Mouse (Mus musculus): ENCODE measurements at regions not wholly inside any gene's neighbourhood (a gene's known extent, or its start where the extent isn't known, plus 50 kb on each side); places are given as distances from the start of the nearest gene placed in this dataset.
"Not testable (repeated sequence)": the region's sequence is repeated elsewhere in the genome, so short reads cannot be mapped to it uniquely, and the experiment has no call there.

DNA sequence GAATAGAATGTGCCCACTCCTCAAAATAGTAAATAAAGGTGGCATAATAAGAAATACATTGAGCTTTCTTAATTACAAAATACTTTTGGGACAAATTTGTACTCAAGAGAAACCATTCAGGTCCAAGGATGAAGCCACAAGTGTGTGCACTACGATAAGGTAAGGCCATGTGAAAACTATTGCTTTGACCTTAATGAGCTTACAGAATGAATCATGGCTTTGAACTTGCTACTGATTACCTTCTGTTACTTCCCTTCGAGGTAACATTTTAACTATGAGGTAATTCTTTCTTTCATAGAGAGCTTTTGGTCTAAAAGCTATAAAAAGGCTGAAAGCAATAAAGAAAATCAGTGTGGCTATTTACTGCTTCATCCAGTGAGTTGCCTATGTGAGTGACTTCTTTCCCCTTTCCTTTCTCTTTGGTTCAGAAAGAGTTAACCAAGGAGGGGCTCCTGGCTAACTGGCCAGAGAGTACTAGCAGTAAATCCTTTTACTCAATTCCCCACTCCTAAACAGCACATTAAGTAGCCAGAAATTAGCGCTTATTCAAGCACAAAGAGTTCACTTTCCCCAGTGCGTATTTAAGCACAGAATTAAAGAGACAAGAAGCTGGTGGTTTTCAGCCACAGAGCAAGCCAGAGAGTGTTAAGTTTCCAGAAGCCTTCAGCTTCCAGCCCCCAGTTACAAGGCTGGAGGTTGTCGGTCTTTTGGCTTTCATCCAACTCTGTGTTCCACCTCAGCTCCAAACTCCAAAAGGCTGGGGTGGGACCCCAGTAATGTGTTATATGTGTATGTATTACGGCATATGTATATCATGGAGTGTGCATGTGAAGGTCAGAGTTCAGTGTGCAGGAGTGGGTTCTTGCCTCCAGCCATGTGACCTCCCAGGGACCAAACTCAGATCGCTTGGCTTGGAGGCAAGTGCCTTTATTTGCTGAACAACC lies 194.3 kb upstream of the Gm10131 start:
- no peak for DNase-seq (ENCODE audit: low spot score in 2 of 2)

DNA sequence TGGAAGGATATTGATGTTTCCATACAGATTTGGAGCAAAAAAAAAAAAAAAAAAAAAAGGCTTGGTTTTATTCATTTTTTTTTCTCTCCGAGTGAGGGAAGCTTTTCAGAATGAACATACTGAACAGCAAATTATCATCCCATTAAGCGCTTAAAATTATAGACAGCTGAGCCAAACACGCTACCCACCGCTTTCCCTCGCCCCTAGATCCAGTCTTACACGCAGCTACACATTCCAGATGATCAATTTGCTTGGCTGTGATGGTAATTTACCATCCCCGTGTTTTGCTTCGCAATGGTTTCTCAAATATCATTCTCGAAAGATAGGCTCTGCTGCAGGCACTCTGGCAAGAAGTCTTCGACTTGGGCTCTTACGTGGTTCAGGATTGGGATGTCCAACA lies 192.3 kb upstream of the Gm10131 start:
- DNase-seq (ENCODE audit: low spot score in 2 of 2), result no peak

DNA sequence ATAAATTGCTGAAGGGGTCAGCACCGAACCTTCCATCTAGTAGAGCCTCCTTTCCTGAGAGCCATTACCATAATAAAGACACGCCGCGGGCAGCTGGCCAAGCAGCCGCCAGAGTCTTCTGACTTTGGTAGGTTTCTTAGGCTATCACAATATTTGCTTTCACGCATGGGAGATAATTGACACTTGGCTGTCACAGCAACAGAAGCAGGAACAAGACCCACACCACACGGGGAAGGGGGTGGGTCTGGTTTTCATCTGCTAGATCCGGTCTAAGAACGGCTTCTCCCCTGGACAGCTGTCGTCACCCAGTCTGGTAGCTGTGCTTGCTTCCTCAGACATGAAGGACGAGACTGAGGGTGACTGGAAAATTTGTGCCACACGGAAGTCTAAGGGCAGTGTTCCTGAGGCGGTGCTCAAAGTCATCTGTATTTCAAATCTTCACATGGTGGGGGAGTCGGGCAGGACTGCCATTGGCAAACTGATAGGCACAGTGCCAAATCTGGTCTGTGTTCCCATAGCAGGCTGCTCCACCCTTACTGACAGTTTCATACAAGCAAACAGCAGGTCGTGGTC lies 188.9 kb upstream of the Gm10131 start:
- DNase-seq (ENCODE audit: low spot score in 2 of 2), result no peak

DNA sequence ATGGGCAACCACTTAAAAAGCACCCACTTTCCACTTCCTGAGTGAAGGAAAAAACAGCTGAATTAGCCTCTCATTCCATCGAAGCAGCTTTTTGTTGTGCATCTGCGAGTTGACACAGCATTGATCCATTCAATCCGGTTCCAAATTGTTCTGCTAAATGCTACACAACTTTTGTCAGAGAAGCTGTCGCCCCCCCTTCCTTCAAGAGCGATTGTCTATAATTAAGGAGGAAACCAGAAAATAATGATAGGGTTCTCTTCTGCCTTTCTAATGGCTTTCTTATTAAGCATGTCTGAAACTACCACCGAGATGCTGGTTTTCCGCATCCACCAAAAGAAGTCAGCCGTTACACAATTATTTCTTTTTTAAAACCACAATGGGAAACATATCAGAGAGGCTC lies 183.2 kb upstream of the Gm10131 start:
- no peak for DNase-seq (ENCODE audit: low spot score in 2 of 2)

DNA sequence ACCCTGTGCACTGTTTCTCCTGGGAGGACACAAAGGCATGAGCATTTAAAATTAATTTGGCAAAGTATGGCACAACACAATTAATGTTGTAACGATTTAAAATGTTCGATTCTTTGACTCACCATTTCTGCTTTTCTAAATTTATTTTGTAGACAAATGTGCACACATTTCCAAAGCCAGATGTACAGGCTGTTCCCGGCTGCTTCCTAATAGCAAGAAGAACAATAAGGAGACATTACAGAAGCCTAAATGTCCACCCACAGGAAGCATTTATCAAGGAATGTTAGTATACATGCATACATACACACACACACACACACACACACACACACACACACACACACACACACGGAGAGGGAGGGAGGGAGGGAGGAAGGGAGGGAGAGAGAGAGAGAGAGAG lies 179.1 kb upstream of the Gm10131 start:
- no peak for DNase-seq (ENCODE audit: low spot score in 2 of 2)

DNA sequence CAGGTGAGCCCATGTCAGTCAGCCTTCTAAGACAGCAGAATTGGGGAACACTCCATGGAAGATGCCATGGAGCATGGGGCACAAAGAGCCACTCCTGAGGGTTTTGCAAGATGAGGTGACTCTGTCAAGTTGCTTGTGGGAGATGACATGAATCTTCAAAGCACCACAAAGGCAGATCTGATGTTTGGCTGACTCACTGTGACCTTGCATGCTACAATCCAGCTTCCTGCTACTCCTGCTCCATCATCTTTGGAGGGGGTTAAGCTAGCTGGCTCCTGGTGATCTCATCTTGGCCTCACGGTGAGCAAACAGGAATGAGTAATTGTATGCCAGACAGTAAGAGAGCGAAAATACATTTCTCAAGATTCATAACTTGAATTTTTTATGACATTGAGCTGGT lies 176.3 kb upstream of the Gm10131 start:
- DNase-seq (ENCODE audit: low spot score in 2 of 2), result no peak

DNA sequence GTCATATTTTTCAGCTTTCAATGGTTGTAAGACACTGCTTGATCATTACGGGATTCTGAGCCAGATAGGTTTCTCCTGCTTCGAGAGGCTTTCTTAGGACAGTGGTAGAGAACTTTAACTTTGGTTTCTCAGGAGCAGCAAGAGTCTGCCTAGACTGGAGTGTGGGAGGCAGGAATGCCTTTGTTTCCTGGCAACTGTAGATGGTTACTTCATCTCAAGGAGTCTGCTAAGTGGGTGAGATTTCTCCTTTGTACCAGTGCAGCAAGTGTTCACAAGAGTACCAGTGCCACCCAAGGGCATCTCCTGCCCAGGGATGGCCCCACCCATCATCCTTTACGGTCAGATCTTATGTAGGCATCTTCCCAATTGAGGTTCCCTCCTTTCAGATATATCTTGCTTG lies 173.0 kb upstream of the Gm10131 start:
- DNase-seq (ENCODE audit: low spot score in 2 of 2), result no peak

DNA sequence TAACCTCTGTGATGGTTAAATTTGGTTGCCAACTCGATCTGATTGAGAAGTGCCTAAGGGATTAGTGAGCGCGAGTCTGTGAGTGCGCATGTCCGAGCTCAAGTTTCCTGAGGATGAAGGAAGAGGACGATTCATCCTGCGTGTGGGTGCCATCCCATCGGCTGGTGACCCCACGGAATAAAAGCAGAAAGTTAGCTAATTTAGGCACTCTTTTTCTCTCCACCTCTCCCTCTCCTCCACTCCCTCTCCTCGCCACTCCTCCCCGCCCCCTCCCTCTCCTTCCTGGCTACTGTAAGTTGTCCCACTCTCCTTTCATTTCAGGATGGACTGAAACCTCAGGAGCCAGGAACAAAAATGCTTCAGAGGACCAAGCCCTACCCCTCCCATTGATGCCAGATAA lies 168.9 kb upstream of the Gm10131 start:
- DNase-seq (ENCODE audit: low spot score in 2 of 2), result no peak

DNA sequence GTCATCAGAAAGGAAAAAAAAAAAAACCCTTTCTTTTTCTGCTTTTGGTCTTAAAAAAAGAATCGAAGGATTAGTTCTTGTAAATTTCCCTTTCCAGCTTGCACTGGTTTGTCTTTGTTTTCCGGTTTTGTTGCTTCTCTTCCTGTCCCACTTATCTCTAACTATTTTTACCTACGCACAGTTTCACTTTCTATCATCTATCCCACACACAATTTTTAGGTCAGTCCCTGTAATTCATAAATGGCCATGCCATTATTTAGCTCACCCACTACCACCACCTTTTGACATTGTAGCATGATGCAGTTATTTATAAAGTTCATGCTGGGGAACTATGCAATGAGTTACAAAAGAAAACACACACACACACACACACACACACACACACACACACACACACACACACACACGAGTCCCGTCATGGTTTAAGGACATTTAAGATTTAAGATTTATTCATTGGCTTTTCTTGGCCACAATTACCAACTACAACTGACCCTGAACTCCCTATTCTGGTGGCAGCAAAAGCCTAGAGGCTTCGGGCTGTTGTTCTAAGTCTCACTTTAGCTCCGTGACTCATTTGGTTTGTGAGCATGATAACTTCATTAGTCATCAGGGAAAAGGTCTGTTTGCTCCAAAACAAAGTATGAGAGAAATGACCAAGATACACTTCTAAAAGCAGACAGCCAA lies 164.6 kb upstream of the Gm10131 start:
- DNase-seq (ENCODE audit: low spot score in 2 of 2), result no peak

DNA sequence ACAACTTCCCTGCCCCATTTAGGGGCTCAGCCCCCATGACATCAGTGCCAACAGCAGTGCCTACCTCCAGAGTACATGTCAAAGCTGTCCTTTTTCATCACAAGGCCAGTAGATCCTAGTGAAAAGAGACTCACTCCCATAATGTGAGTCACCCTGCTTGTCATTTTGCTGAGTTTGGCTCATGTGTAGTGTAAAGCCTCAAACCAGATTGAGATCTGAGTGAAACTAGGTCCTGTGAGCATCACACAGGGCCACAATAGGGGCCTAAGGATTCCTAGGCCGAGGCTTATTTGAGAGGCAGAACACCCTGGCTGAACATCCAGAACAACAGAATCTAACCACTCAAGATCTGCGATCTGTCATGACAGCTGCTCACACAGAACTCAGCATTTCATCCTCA lies 163.3 kb upstream of the Gm10131 start:
- not testable (repeated sequence) for DNase-seq (ENCODE audit: low spot score in 2 of 2)

DNA sequence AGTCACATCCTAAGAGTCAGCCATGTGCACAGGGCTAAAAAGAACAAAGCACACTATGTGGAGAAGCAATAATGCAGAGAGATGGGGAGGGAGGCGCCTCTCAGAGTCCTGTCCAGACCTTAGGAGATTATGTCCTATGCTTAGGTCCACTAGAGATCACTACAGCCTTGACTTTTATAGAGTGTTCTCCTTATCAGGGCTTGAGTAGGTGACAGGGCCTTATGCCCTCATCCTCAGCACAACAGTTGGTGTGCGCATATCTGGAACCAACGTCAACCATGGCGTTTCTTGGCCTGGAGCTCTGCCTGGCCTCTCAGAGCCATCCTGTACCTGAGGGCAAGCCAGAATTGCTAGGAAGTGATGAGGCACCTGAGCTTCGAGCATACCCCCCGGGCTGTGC lies 162.6 kb upstream of the Gm10131 start:
- no peak for DNase-seq (ENCODE audit: low spot score in 2 of 2)

DNA sequence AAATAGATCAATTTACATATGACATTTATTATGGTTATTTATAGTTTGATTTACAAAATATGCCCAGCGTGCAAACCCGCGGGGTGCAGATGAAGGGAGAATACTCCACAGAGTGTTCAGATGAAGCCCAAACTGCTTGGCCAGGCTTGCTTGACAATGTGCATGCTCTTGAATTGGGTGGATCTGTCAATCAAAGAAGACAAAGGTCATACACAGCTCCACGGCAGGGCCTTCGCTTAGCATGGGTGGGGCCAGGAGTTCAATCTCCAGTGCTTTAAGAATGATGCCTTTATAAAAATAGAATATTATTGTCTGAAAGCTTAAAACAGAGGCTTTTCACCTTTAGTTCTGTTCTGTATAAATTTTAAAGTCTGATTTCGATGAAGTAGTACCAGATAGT lies 158.3 kb upstream of the Gm10131 start:
- no peak for DNase-seq (ENCODE audit: low spot score in 2 of 2)

DNA sequence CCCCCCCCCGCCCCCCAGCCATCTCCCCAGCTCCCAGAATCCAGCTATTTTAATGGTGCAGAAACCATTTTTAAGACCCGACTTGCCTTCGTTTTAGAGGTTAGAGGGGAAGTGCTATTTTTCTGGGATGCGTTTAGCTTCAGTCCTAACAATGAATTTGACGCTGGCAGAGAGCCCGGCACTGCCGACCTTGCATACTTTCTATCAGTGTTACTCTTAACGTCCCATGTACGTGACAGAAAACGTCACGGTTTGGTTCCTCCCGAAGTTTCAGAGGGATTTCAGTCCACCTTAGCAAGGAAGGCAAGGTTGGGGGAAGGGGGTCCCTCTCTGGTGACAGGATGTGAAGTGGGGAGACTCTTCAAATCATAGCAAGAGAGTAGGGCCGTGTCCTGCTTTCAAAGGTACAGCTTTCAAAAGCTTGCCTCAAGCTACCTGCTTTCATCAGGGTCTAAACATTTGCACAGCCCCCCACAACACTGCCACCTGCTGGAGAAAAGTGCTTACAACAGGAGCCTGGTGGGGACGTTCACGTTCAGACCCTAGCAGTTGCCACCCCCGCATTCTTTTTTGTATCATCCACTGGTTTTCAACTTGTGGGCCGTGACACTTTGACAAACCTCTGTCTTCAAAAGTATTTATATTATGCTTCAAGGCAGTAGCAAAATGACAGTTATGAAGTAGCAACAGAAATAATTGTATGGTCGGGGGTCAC lies 157.4 kb upstream of the Gm10131 start:
- DNase-seq (ENCODE audit: low spot score in 2 of 2), result no peak

DNA sequence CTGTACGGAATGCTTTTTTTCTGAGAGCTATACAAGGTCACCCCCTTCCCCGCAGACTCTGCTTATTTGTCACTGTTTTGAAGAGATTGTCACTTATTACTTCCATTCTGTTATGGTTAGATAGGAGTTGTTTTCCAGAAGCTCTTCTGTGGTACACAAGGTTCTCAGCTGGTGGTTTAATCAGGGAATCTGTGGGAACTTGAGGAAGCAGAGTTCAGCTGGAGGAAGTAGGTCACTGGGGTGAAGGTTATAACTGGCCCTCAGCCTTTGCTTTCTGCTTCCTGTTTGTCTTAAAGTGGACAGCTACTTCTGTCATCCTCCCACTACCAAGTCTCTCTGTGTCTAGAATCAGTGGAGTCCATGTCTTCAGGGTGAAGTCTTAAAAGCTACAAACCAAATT lies 143.4 kb upstream of the Gm10131 start:
- peak; percentile 31 to 41 for DNase-seq (ENCODE audit: low spot score in 2 of 2)

DNA sequence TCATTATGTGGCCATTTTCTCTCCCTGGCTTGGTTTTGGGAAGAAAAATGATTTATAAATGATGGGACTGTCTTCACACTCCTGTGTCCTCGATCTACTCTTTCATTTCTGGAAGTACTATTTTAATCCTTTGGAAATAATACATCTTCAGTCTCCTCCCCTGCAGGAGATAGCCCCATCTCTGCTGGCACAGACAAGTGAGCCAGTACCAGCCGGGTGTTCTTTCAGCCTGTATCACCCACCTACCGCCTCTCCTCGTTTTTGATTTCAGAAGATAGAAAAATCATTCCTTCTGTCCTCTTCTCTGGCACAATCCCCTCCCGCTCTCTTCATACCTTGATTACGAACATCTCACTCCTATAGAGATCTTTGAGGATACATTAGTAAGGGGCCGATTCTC lies 140.4 kb upstream of the Gm10131 start:
- no peak for DNase-seq (ENCODE audit: low spot score in 2 of 2)

DNA sequence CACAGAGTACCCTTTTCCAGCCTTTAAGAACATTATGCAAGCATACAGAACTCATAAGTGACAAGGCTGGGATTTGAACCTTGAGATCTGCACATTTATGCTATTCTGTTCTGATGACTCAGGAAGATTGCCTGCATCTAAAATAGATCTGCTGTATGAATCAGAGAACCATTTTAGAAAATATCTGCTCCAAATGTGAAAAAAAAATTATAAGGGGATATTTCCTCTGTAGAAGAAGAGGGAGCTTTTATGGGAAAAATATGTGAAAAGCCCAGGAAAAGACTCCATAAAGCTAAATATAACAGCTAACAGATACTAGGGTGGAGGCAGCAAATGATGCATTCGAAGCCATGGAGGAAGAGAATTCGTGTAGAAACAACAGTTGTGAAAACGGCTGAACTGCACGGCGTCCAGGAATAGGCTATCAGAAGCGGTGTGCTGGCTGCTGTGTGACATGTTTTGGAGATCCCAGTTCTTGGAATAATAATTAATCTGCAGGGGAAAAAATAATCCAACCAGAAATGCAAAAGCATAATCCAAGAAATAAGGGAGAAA lies 127.9 kb upstream of the Gm10131 start:
- no peak for DNase-seq (ENCODE audit: low spot score in 2 of 2)

DNA sequence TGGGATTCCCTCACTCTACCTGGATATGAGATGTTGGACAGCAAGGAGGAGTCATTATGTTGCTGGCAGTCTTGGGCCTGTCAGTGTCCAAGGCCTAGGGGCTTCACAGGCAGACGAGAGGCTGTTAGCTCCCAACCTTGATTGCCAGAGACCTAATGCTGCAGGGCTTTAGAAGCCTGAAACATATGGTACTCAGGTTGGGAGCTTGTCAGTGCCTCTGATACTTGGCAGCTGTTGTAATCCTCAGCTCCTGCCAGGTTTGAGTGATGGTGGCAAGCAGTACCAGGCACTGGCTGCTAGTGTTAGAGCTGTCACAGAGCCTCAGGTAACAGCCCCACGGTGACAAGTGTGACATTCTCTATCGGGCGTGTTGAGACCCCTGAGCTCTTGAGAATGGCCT lies 122.2 kb upstream of the Gm10131 start:
- DNase-seq (ENCODE audit: low spot score in 2 of 2), result no peak

DNA sequence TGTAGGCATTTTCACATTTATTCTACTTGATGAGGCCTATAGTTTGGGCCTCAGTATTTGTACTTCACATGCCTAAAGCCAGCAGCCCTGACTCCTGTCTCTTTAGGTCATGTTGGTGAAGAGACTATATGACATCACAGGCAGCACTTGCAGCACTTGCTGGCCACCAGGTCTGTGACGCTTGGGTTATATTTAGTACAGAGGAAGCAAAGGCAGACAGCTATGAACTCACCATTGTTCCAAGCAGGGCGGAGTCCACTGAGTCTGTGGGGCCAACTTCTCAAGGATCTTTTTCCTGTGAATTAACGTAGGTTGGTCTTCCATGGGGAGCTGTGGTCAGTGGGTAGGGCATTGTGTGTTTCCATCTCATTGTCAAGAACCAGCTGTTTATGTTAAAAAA lies 117.9 kb upstream of the Gm10131 start:
- peak; percentile 33 to 51 for DNase-seq (ENCODE audit: low spot score in 2 of 2)

DNA sequence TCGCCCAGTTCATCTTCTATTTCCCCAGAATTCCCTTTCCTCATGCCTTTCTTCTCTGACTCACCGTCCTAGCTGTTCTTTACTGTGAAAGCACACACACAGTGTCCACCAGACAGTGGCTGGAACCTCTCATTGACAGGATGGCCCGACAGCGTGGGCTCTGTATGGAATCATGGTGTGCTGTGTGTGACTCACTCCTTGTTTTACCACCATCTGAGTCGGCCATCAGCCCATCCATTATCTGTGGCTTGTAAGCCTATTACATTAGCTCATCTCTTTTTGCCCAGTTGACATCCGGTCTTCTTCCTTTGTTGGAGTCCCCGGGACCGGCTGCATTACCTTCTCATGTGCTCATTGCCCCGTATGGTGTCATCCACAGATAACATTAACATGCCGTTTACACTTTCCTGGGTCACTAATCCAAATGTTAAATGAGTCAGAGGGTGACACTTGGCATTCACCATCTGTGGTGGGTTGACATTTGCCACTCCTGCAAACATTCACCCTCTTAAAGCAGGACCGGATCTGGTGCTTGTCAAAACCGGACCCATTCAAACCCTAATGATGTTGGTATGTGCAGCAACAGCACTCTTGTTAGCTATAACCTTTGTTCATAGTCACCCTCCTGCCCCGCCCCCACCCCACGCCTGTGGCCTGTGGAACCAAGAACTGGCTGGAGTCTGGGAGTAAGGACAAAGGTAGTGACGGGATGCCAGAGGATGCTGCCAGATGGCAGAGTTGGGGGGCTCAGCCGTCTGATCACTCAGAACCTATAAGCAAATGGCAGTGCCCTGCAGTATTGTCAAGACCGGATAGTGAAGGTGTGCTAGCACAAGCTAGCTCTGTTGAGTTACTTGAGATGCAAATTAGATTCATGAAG lies 113.7 kb upstream of the Gm10131 start:
- no peak for DNase-seq (ENCODE audit: low spot score in 2 of 2)

DNA sequence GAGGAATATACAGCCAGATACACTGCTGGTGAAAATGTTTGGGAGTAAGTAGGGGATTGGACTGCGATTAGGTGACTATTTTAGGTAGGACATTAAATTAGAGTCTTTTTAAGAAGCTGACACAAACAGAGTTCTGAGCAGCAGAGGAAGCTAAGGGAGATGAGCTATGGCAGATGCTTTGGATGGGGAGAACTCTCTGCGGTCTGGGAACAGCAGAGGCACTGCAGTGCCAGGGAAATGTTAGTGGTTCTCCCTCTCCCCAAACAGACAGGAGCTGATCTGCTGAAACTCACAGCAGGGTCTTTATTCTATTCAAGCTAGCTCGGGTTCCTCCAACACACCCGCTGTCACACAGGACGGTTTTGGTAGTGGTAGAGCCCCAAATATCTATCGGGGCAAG lies 110.7 kb upstream of the Gm10131 start:
- DNase-seq (ENCODE audit: low spot score in 2 of 2), result no peak

All from heart, adult 9 months (tissue).